Mouse (Mus musculus): ENCODE data around the gene Mocs3.

DNA sequence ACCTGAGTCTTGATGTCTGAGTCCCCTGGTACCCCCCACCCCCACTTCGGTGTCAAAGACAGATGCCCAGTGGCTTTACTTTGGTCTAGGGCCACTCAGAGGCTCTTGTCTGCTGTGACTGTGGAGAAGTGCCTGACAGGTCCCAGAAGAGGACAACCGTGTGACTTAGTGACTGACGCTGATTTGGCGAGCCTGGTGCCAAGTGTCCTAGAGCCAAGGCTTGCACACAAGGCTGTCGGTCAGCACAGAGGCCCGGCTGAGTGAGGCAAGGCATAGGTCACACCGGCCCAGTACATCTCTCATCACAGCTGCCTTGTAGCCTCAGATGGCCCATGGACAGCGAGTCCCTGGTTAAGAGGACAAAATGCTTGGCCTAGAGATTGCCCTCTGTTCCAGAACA, 28.6 kb downstream of the Mocs3 start:
- TF ChIP-seq CTCF (IDR thresholded peaks at IDR 0.05; ENCODE audit: control insufficient read depth, insufficient read depth, low read length) (no peak), POLR2A (IDR thresholded peaks at IDR 0.05; ENCODE audit: borderline replicate concordance, control insufficient read depth, low read depth, low read length) (no peak)
